Mouse (Mus musculus): ENCODE results near the gene Rhou.

GRCm38 (mm10) chr8:123675611-123676010 is 21.9 kb downstream of the Rhou start:
- TF ChIP-seq EP300 (optimal IDR thresholded peaks at IDR 0.05): no peak
- TF ChIP-seq CTCF (IDR thresholded peaks at IDR 0.05; ENCODE audit: low read depth): no peak

All from stomach, postnatal 0 days (tissue).